Mouse (Mus musculus) large intestine, adult 2 months (tissue): Measurements from ENCODE around the gene Olfr1459. TPM values are rescaled to one million over a fixed set of nuclear protein-coding genes. Genes with fewer than 3 reads are reported as not detected.

Experiments
- DNase-seq: peaks from one replicate; pipeline ENCODE4 v3.0.0-alpha.2; 2012; ENCODE audit warnings: low read depth, low spot score
- WGBS: fragments of 180-500 bp; shearing (Covaris S2); methylation state at CpG from one replicate; pipeline ENCODE4 v1.1.7; 2018; 5-methylcytosine and 5-hydroxymethylcytosine counted together
- polyA plus RNA-seq: library from polyadenylated mRNA; depleted of rRNA; stranded (reverse); fragments of >200 nt; gene quantifications from 2 replicates; pipeline ENCODE4 v1.2.3, GENCODE M21; 2012; rRNA removed

Gene Olfr1459
- polyA plus RNA-seq, result not detected in 2 replicates

DNA sequence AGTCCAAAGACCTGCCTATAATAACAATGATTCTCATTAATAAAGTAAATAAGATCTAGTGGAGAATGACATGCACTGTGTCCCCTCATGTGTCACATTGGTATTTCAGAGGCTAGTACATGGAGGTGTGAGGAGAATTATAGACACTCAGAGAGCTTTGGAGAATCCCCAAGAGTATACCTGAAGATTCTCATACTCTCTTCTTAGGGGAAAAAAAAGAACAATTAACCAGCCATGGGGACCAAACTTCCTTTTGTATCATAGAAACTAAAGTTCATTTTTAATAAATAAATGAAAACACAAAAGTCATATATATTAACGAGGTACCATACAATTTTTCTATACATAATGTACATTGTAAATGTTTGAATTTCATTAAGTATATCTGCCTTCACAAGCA is at the start of gene Olfr1459:
Gene Olfr1459 (minus strand): TSS at position 101 of the 400 bp plus-strand sequence.
- DNase-seq, result no peak
- 69% methylated on average over 1 of the region's 1 CpGs for WGBS

DNA sequence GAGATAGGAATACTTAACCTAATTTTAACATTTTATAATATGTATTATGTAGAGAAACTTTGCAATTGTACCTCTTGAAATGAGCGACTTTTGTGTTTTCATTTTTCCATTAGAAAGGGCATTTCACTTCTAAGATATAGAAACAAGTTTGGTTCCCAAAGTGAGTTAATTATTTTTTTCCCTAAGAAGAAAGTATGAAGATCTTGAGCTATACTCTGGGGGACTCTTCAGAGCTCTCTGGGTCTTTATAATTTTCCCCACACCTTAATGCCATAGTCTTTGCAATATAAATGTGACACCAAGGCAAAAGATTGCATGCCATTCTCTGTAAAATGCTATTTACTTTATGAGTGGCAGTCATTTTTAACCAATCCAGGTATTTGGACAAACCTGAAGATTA is 36.1 kb upstream of the Olfr1459 start, which contains the start of gene Olfr1462:
Gene Olfr1462 (plus strand): TSS at position 301 of the 400 bp plus-strand sequence.
- WGBS, result 75% methylated on average over 1 of the region's 1 CpGs

GRCm38 (mm10) chr19:13162700-13163099 is 13.4 kb upstream of the Olfr1459 start, which contains the start of gene Olfr1461:
Gene Olfr1461 (plus strand): TSS chr19:13163000.
- 38% methylated on average over 1 of the region's 1 CpGs for WGBS
- no peak for DNase-seq

More for the DNA sequence above, 36.1 kb upstream of the Olfr1459 start, which contains the start of gene Olfr1462:
- no peak for DNase-seq

- DNase-seq, result no peak
- WGBS, result 77% methylated on average over 3 of the region's 3 CpGs
Observed at GRCm38 (mm10) chr19:13106675-13107074, 42.7 kb downstream of the Olfr1459 start, which contains the start of gene Olfr1458. Gene Olfr1458 (minus strand): TSS chr19:13106775.

GRCm38 (mm10) chr19:13097791-13098190 is 51.6 kb downstream of the Olfr1459 start, which contains the start of gene Olfr1457:
Gene Olfr1457 (minus strand): TSS chr19:13097891.
- DNase-seq, result no peak
- WGBS, result 74% methylated on average over 2 of the region's 2 CpGs

DNA sequence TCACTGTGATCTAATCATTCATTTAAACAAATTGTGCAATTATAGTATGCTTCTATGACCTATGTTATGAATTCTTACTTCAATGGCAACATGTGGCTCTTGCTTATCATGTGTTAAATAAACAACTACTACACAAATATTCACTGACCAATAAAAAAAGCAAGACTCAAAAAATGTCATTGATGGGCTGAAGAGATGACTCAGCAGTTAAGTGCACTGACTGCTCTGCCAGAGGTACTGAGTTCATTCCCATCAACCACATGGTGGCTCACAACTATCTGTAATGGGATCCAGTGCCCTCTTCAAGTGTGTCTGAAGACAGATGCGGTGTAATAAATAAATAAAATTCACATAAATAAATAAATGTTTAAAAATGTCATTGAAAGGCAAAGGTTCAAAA is 55.4 kb downstream of the Olfr1459 start:
- 85% methylated on average over 1 of the region's 1 CpGs for WGBS
- DNase-seq, result no peak

Other genes with a start within 250 kb of the Olfr1459 start
- not detected in 2 replicates for gene Olfr1447, start 245.8 kb downstream of the Olfr1459 start, polyA plus RNA-seq
- not detected in 2 replicates for gene Olfr1448, start 225.1 kb downstream of the Olfr1459 start, polyA plus RNA-seq
- 0.09 TPM in 1 of 2 replicates, not detected in the other for gene Olfr1449, start 218.7 kb downstream of the Olfr1459 start, polyA plus RNA-seq
- not detected in 2 replicates for gene Olfr1450, start 199.3 kb downstream of the Olfr1459 start, polyA plus RNA-seq
- not detected in 2 replicates for gene Olfr1451, start 154.5 kb downstream of the Olfr1459 start, polyA plus RNA-seq
- gene Olfr1453, start 121.2 kb downstream of the Olfr1459 start, polyA plus RNA-seq, result not detected in 2 replicates
- gene Olfr1454, start 88.9 kb downstream of the Olfr1459 start, polyA plus RNA-seq, result not detected in 2 replicates
- not detected in 2 replicates for gene Olfr1457, start 51.7 kb downstream of the Olfr1459 start, polyA plus RNA-seq
- gene Olfr1458, start 42.8 kb downstream of the Olfr1459 start, polyA plus RNA-seq, result not detected in 2 replicates
- not detected in 2 replicates for gene Olfr1461, start 13.5 kb upstream of the Olfr1459 start, polyA plus RNA-seq
- gene Olfr1462, start 36.2 kb upstream of the Olfr1459 start, polyA plus RNA-seq, result not detected in 2 replicates
- not detected in 2 replicates for gene Olfr1463, start 81.8 kb upstream of the Olfr1459 start, polyA plus RNA-seq
- gene Olfr1465, start 166.0 kb upstream of the Olfr1459 start, polyA plus RNA-seq, result not detected in 2 replicates
- gene Olfr1466, start 189.3 kb upstream of the Olfr1459 start, polyA plus RNA-seq, result not detected in 2 replicates
- gene Olfr1467, start 212.7 kb upstream of the Olfr1459 start, polyA plus RNA-seq, result not detected in 2 replicates